Mouse (Mus musculus): ENCODE measurements around the gene Srsf7.

Gene Srsf7

DNA sequence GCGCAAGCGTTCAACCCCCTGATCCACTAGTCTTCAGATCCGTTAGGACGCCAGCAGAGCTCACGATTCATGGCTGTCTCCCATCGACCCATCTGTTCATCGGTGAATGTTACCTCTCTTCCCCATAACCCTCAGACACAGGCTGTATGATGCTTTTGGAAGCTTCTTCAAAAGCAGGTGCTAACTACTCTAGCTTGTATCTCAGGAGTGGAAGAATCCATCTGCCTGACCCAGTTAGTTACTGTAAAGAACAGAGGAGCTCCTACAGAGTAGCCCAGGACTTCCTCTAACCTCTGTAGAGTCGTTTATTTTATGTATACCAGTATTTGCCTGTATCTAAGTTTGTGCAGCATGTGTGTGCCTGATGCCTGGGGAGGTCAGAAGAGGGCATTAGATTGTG lies 50.2 kb downstream of the Srsf7 start:
- DNase-seq (ENCODE audit: extremely low read depth, low read depth, low spot score) = no peak

DNA sequence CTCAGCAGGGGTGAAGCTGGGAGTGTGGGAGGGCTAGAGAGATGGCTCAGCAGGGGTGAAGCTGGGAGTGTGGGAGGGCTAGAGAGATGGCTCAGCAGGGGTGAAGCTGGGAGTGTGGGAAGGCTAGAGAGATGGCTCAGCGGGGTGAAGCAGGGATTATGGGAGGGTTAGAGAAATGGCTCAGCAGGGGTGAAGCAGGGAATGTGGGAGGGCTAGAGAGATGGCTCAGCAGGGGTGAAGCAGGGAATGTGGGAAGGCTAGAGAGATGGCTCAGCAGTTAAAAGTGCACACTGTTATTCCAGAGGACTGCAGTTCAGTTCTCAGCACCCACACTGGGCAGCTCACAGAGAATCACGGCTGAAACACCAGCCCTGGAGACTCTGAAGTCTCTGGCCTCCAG lies 53.5 kb downstream of the Srsf7 start:
- DNase-seq (ENCODE audit: extremely low read depth, low read depth, low spot score) = no peak

DNA sequence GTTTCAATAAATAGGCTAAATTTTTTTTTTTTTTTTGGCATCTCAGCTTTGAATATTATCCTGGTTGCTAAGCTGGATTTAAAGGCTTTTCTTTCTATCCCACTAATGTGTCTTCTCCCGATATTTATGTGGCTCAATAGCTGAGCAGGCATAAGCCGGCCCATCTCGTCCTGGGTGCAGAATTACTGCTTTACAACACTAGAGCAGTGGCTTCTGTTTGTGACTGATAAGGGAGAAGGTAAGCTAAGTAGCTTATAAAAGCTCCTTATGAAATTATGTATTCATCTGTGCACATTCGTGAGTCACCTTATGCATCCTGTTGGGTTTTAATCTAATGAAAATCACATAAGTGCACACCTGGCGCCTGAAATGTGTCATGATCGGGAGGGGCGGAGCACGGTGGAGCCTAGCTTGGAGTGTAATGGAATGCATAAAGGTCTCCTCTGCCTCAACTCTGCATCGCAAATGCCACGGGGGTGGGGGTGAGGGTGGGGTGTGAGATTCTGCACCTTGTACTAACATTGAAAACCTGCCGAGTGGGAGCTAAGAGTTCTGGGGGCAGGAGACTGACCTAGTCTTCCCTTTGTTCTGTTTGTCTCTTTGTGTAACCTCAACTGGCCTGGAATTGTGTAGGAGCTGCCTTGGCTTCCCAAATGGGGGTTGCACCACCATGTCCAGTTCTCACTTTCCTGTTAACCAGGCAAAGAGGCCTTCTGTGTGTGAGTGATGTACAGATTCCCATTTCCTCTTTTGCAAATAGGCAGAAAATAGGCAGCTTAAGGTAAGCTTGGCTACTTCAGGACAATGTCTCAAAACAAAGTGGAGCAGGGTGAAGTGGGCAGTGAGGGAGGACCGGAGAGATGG lies 54.1 kb downstream of the Srsf7 start:
- DNase-seq (ENCODE audit: extremely low read depth, low read depth, low spot score) = no peak

DNA sequence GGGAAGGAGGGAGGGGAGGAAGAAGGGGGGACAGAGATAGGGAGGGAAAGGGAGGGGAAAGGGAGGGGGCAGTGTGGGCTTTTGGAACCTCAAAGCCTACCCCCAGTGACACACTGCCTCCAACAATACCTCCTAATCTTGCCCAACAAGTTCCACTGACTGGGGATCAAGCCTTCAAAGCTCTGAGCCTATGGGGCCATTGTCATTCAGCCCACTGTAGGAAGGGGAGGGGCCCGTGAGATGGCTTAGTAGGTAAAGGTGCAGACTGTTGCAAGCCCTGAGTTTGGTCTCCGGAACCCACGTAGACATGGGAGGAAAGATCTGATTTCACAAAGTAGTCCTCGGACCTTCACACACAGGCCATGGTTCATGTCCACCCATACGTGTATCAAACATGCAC lies 55.8 kb downstream of the Srsf7 start:
- DNase-seq (ENCODE audit: extremely low read depth, low read depth, low spot score) = no peak
